Comparison of ENCODE assay signal across 12 mouse cellular contexts in genomic region chr2:128288138-128288551, GRCm38 (mm10).
DNase-seq lines count a peak whose midpoint lies in the region; ATAC-seq and TF ChIP-seq lines count a peak whose summit lies in the region.
"Had no signal": no experiment of that assay in that cellular context is flagged by ENCODE, and none has a peak within 500 bp of the region (broad histone marks: within the 10 kb centered on the region; RNA-seq: fewer than 3 reads in every experiment).

No protein-coding gene starts in this region.

- H3K36me3 ChIP-seq in heart, embryonic 14.5 days (ENCODE audit: control insufficient read depth, insufficient read depth, low read length), result no peaks in the 10 kb centered on the region
- no peaks in the 10 kb centered on the region for H3K36me3 ChIP-seq in hindbrain, embryonic 12.5 days
- H3K36me3 ChIP-seq in neural tube, embryonic 13.5 days, result no peaks in the 10 kb centered on the region
- H3K36me3 ChIP-seq: heart, embryonic 12.5 days; intestine, embryonic 15.5 days; limb, embryonic 12.5 days had no signal

- H3K4me2 ChIP-seq in heart, embryonic 14.5 days (ENCODE audit: low read length), result 0 out of 2 replicates have a peak overlapping the region, but pooled peaks have one; percentile 3
- no peak overlapping the region for H3K4me2 ChIP-seq in hindbrain, embryonic 12.5 days (replicated peaks)
- H3K4me2 ChIP-seq in neural tube, embryonic 13.5 days, result peak overlapping the region; percentile 23
- H3K4me2 ChIP-seq: heart, embryonic 12.5 days; intestine, embryonic 15.5 days; limb, embryonic 12.5 days had no signal

- no peak for ATAC-seq in heart, embryonic 14.5 days (ENCODE audit: insufficient number of reproducible peaks, insufficient read depth, low FRiP score, low read depth)
- ATAC-seq in hindbrain, embryonic 12.5 days (ENCODE audit: low FRiP score), result peak; percentile 60
- ATAC-seq in neural tube, embryonic 13.5 days (ENCODE audit: low read depth), result peak; percentile 45
- ATAC-seq: intestine, embryonic 15.5 days had no signal

- no peak overlapping the region for H3K9ac ChIP-seq in heart, embryonic 14.5 days (ENCODE audit: low read length)
- no peak overlapping the region for H3K9ac ChIP-seq in hindbrain, embryonic 12.5 days
- H3K9ac ChIP-seq in neural tube, embryonic 13.5 days, result no peak overlapping the region
- H3K9ac ChIP-seq: heart, embryonic 12.5 days; intestine, embryonic 15.5 days; limb, embryonic 12.5 days had no signal

- DNase-seq in heart, adult 9 months (ENCODE audit: low spot score in 2 of 2), result no peak
- peak; percentile 91 for DNase-seq in brain, embryonic 14.5 days (ENCODE audit: low read depth)
- no peak for DNase-seq in ovary, adult 18-20 months (ENCODE audit: low spot score)
- DNase-seq in thymus, postnatal 36 days, result no peak
- DNase-seq in ovary, postnatal 14 days (ENCODE audit: low spot score), result no peak
- DNase-seq: kidney, postnatal 4 days had no signal

- TF ChIP-seq POLR2A in brain, embryonic 14.5 days (IDR thresholded peaks at IDR 0.05; ENCODE audit: borderline replicate concordance, extremely low read depth, insufficient read depth, insufficient read length, poor library complexity, severe bottlenecking), result no peak

- no peak for TF ChIP-seq CTCF in brain, embryonic 14.5 days (IDR thresholded peaks at IDR 0.05; ENCODE audit: borderline replicate concordance, extremely low read depth, insufficient read depth, insufficient read length)

- no peak overlapping the region for H3K4me3 ChIP-seq in heart, embryonic 14.5 days (ENCODE audit: control insufficient read depth in 1 of 2, insufficient read depth in 1 of 2, low read depth in 1 of 2, low read length in 2 of 2)
- no peak overlapping the region for H3K4me3 ChIP-seq in hindbrain, embryonic 12.5 days
- no peak overlapping the region for H3K4me3 ChIP-seq in neural tube, embryonic 13.5 days
- H3K4me3 ChIP-seq: heart, embryonic 12.5 days; intestine, embryonic 15.5 days; limb, embryonic 12.5 days had no signal

- H3K27ac ChIP-seq in heart, embryonic 14.5 days (replicated peaks in 1 of 2; ENCODE audit: control insufficient read depth in 1 of 2, insufficient read depth in 1 of 2, low read depth in 2 of 2, low read length in 2 of 2), result no peak overlapping the region
- H3K27ac ChIP-seq in hindbrain, embryonic 12.5 days, result peak overlapping the region; percentile 18; the same call in 1 of the 2 replicates
- 0 out of 2 replicates have a peak overlapping the region, but pooled peaks have one; percentile 9 for H3K27ac ChIP-seq in neural tube, embryonic 13.5 days (replicated peaks)
- H3K27ac ChIP-seq: intestine, embryonic 15.5 days; limb, embryonic 12.5 days had no signal

- H3K9me3 ChIP-seq in heart, embryonic 14.5 days (ENCODE audit: control insufficient read depth, low read length), result peaks cover 3% of the 10 kb centered on the region
- H3K9me3 ChIP-seq in hindbrain, embryonic 12.5 days (replicated peaks), result no peaks in the 10 kb centered on the region
- peaks cover 14% of the 10 kb centered on the region for H3K9me3 ChIP-seq in neural tube, embryonic 13.5 days
- H3K9me3 ChIP-seq: intestine, embryonic 15.5 days had no signal

- 57% methylated on average over 12 of the region's 12 CpGs for WGBS in heart, embryonic 14.5 days
- WGBS in hindbrain, embryonic 12.5 days, result 29% methylated on average over 12 of the region's 12 CpGs
- WGBS in neural tube, embryonic 13.5 days, result 22% methylated on average over 12 of the region's 12 CpGs

- H3K27me3 ChIP-seq in heart, embryonic 14.5 days (ENCODE audit: control insufficient read depth, insufficient read depth, low read length), result no peaks in the 10 kb centered on the region
- H3K27me3 ChIP-seq in hindbrain, embryonic 12.5 days, result no peaks in the 10 kb centered on the region
- no peaks in the 10 kb centered on the region; the same call in 1 of the 2 replicates for H3K27me3 ChIP-seq in neural tube, embryonic 13.5 days
- H3K27me3 ChIP-seq: heart, embryonic 12.5 days; intestine, embryonic 15.5 days; limb, embryonic 12.5 days had no signal

- peaks cover 19 to 26% of the 10 kb centered on the region in 2 experiments for H3K4me1 ChIP-seq in heart, embryonic 14.5 days (ENCODE audit: control insufficient read depth in 2 of 2, insufficient read depth in 2 of 2, low read length in 2 of 2)
- peaks cover 17% of the 10 kb centered on the region for H3K4me1 ChIP-seq in hindbrain, embryonic 12.5 days
- peaks cover 28% of the 10 kb centered on the region for H3K4me1 ChIP-seq in neural tube, embryonic 13.5 days (replicated peaks)

Comparison
In these comparisons a context has a peak if more than half of its experiments do, and no peak if none do; other contexts are left out.
1. H3K27ac ChIP-seq: peak in hindbrain, embryonic 12.5 days (single experiment) and neural tube, embryonic 13.5 days (single experiment); none in heart, embryonic 14.5 days (0 of 2).